In the genomic region with DNA sequence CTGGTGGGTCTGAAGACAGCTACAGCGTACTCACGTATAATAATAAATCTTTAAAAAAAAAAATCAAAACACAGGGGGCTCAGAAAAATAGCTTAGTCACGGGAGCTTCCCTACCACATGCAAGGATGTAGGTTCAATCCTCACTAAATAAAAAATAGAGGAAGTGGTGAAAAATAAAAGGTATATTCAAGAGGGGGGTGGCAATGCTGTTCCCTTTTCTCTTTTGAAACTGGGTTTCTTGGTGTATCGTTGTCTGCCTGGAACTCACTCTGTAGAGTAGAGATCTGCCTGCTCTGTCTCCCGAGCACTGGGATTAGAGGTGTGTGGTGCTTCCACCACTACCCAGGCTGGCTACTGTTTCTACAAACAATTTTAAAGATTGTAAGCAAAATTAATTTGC, we compare ENCODE assay signal across 14 mouse cellular contexts.
"Had no signal": no experiment of that assay in that cellular context is flagged by ENCODE, and none has a peak within 500 bp of the region (broad histone marks: within the 10 kb centered on the region; RNA-seq: fewer than 3 reads in every experiment).

No protein-coding gene starts in this region.

- H3K27me3 ChIP-seq: kidney, embryonic 15.5 days; lung, embryonic 15.5 days; megakaryocyte, embryonic 14.5 days; midbrain, embryonic 15.5 days; neural tube, embryonic 12.5 days; stomach, embryonic 15.5 days had no signal

- H3K4me1 ChIP-seq: kidney, embryonic 15.5 days; limb, embryonic 10.5 days; lung, embryonic 15.5 days; midbrain, embryonic 15.5 days; neural tube, embryonic 12.5 days; stomach, embryonic 15.5 days had no signal

- H3K9me3 ChIP-seq: kidney, embryonic 15.5 days; limb, embryonic 10.5 days; lung, embryonic 15.5 days; megakaryocyte, embryonic 14.5 days; midbrain, embryonic 15.5 days; neural tube, embryonic 12.5 days; stomach, embryonic 15.5 days had no signal

- H3K36me3 ChIP-seq: kidney, embryonic 15.5 days; lung, embryonic 15.5 days; midbrain, embryonic 15.5 days; neural tube, embryonic 12.5 days; stomach, embryonic 15.5 days had no signal

- ATAC-seq: midbrain, embryonic 15.5 days had no signal

- DNase-seq: kidney, adult 2 months; kidney, postnatal 25 days; lung, postnatal 36 days; retina, postnatal 1 day; right cerebral cortex, postnatal 14 days; thymus, postnatal 36 days had no signal

- H3K4me3 ChIP-seq: kidney, embryonic 15.5 days; left cerebral cortex, adult 2 months; limb, embryonic 10.5 days; lung, embryonic 15.5 days; megakaryocyte, embryonic 14.5 days; midbrain, embryonic 15.5 days; neural tube, embryonic 12.5 days; stomach, embryonic 15.5 days had no signal
